Mouse (Mus musculus) CH12.LX (cell line): ENCODE measurements at regions not wholly inside any gene's neighbourhood (a gene's known extent, or its start where the extent isn't known, plus 50 kb on each side); places are given as distances from the start of the nearest gene placed in this dataset.

Experiments used
- CTCF ChIP-seq, 2 experiments: IDR thresholded peaks in 1 of 2; conservative IDR thresholded peaks in 1 of 2; 2 replicates each; pipeline ENCODE4 v1.5.1; 2011 to 2012; ENCODE audit warnings: low read depth in 2 of 2, low read length in 2 of 2, improper control_type of control experiment in 1 of 2, inconsistent platforms in 1 of 2, mild to moderate bottlenecking in 1 of 2, moderate library complexity in 1 of 2
- ELF1 ChIP-seq: IDR thresholded peaks from 2 replicates; pipeline ENCODE4 v1.6.1; 2014; ENCODE audit warnings: low read depth, mild to moderate bottlenecking, inconsistent platforms, low read length, improper control_type of control experiment
- HCFC1 ChIP-seq: IDR thresholded peaks from 2 replicates; pipeline ENCODE4 v1.6.1; 2012; ENCODE audit warnings: low read depth, mild to moderate bottlenecking, inconsistent platforms, low read length, improper control_type of control experiment
- MAX ChIP-seq: IDR thresholded peaks from 2 replicates; pipeline ENCODE4 v1.6.1; 2011; ENCODE audit warnings: low read length, improper control_type of control experiment
- MAZ ChIP-seq: IDR thresholded peaks from 2 replicates; pipeline ENCODE4 v1.6.1; 2012; ENCODE audit warnings: low read depth, mild to moderate bottlenecking, inconsistent platforms, low read length, improper control_type of control experiment, moderate library complexity
- MXI1 ChIP-seq: IDR thresholded peaks from 2 replicates; pipeline ENCODE4 v1.6.1; 2011; ENCODE audit warnings: mild to moderate bottlenecking, low read depth, low read length, improper control_type of control experiment
- NRF1 ChIP-seq: IDR thresholded peaks from 2 replicates; pipeline ENCODE4 v1.6.1; 2014; ENCODE audit warnings: low read depth, mild to moderate bottlenecking, inconsistent platforms, low read length, improper control_type of control experiment, moderate library complexity
- SMC3 ChIP-seq: IDR thresholded peaks from 2 replicates; pipeline ENCODE4 v1.6.1; 2011; ENCODE audit warnings: low read depth, low read length, improper control_type of control experiment
- TBP ChIP-seq: conservative IDR thresholded peaks from 2 replicates; pipeline ENCODE4 v1.6.1; 2011; ENCODE audit warnings: low read depth, low read length, improper control_type of control experiment
- TCF12 ChIP-seq: IDR thresholded peaks from 2 replicates; pipeline ENCODE4 v1.6.1; 2014; ENCODE audit warnings: low read depth, mild to moderate bottlenecking, inconsistent platforms, low read length, improper control_type of control experiment
- UBTF ChIP-seq: IDR thresholded peaks from 2 replicates; pipeline ENCODE4 v1.6.1; 2012; ENCODE audit warnings: low read depth, mild to moderate bottlenecking, inconsistent platforms, low read length, improper control_type of control experiment, moderate library complexity
- USF1 ChIP-seq: IDR thresholded peaks from 2 replicates; pipeline ENCODE4 v1.6.1; 2014; ENCODE audit warnings: low read depth, mild to moderate bottlenecking, inconsistent platforms, low read length, improper control_type of control experiment

DNA sequence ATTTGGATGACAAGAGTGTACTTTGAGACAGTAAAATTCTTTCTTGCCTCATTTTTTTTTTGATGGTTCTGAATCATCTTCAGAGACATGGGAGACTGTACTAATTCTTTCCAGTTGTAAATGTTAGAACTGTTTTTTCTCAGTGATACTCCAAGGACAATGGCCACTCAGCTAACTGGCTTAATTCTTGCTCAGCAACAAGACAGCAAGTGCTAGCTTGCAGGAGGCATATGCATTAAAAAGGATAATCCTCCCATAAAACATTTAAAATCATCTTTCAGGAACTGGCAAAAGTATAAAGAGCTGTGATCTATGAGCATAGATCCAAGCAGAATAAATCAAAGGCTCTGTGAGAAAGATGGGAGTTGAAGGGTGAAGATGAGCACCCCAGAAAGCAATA is 587.9 kb upstream of the Nrsn1 start:
- TF ChIP-seq SMC3: no peak
- no peak for TF ChIP-seq MAZ
- TF ChIP-seq CTCF (conservative IDR thresholded peaks at IDR 0.05 in 1 of 2, IDR thresholded peaks at IDR 0.05 in 1 of 2; ENCODE audit: low read depth in 2 of 2, low read length in 2 of 2): no peak
- TF ChIP-seq USF1: no peak
- TF ChIP-seq HCFC1: no peak
- no peak for TF ChIP-seq ELF1
- TF ChIP-seq MXI1: no peak
- no peak for TF ChIP-seq TBP
- no peak for TF ChIP-seq MAX
- TF ChIP-seq UBTF: no peak
- TF ChIP-seq TCF12: no peak
- no peak for TF ChIP-seq NRF1
